Mouse (Mus musculus): Measurements from ENCODE around the gene Atxn1. TPM values are rescaled to one million over a fixed set of nuclear protein-coding genes. Genes with fewer than 3 reads are reported as not detected.

Gene Atxn1
- 16.7 and 19.8 TPM in 2 replicates for polyA plus RNA-seq (2012; rRNA removed)

DNA sequence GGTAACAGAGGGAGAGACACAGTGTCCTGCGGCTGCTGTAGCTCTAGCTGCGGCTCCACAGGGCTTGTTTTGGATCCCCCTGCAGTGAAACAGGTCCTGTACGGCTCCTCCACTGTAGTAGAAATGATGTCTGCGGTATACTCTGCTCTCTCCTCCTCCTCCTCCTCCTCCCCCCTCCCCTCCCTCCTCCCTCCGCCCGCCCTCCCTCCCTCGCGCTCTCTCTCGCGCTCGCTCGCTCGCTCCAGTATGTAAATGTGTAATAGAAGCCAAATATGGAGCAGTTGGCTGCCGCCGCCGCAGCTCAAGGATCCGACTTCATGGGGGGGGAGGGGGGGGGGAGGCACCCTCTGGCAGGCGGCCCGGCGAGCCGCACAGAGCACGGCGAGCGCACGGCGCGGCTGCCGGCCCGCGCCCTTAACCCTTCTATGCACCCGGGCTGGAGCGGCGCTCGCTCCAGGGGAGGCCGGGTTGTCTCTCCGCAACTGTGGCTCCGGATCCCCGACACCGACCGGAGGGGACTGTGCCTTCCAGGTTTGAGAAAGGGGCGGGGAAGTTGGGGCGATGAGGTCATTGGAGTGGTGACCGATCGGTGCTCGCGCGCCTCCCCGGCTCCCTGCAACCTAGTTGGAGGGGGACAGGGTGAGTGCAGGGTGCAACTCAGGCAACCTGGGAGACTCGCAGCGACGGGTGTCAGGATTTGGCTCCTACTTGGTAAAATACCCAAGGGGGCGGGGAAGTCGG is at the start of gene Atxn1:
Atxn1 (minus strand) TSS at position 156 of the 741 bp plus-strand sequence.
- WGBS = under 1% methylated on average over 44 of the region's 53 CpGs
- H3K4me1 ChIP-seq (ENCODE audit: control insufficient read depth, insufficient read depth, low read length) = peaks cover 8% of the 10 kb centered on the region
- TF ChIP-seq POLR2A (IDR thresholded peaks at IDR 0.05; ENCODE audit: borderline replicate concordance, extremely low read depth, low read depth, low read length) = peak; percentile 56; the same call in 1 of the 2 replicates
- TF ChIP-seq CTCF (IDR thresholded peaks at IDR 0.05; ENCODE audit: insufficient read depth, low read length) = no peak
- H3K4me3 ChIP-seq (replicated peaks; ENCODE audit: extremely low read depth, low read depth, low read length) = peak within 1 kb of the TSS; percentile 83
- peak; percentile 82 for DNase-seq

DNA sequence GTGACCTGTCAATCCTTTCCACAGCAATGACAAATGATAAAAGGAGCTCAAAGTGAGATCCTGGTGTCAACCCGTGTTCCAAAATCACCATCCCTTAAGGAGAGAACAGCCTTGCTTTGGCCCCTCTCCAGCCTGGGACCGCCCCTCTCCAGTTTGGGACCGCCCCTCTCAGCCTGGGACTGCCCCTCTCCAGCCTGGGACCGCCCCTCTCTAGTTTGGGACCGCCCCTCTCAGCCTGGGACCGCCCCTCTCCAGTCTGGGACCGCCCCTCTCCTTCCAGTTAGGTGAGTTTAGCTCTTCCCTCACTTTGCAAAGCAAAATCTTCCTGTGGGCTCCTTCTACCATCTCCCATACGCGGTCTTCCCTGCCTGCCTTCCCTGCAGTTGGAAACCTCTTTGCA is 46.4 kb upstream of the Atxn1 start:
- 39% methylated on average over 9 of the region's 9 CpGs for WGBS
- TF ChIP-seq CTCF (IDR thresholded peaks at IDR 0.05; ENCODE audit: insufficient read depth, low read length) = no peak
- TF ChIP-seq POLR2A (IDR thresholded peaks at IDR 0.05; ENCODE audit: borderline replicate concordance, extremely low read depth, low read depth, low read length) = no peak
- H3K4me3 ChIP-seq (replicated peaks; ENCODE audit: extremely low read depth, low read depth, low read length) = no peak overlapping the region
- DNase-seq = no peak
- H3K4me1 ChIP-seq (ENCODE audit: control insufficient read depth, insufficient read depth, low read length) = no peaks in the 10 kb centered on the region

DNA sequence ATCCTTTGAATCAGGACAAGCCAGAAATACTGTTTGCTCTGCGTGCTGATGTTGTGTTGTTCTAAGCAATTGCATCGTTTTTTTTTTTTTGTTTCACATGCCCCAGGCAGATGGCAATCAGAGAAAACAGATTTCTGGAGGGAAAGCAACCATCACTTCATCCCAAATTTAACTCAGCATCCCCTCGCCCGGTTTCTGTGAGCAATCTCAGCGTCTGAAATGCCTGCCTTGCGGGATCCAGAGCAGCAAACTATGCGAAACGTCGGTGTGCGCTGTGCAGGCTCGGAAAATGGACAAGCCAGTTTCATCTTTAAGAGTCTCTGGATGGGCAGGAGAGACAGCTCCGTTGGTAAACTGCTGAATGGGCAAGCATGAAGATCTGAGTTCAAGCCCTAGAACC is 45.3 kb upstream of the Atxn1 start:
- TF ChIP-seq CTCF (IDR thresholded peaks at IDR 0.05; ENCODE audit: insufficient read depth, low read length) (no peak), POLR2A (IDR thresholded peaks at IDR 0.05; ENCODE audit: borderline replicate concordance, extremely low read depth, low read depth, low read length) (no peak)
- Histone ChIP-seq H3K4me1 (ENCODE audit: control insufficient read depth, insufficient read depth, low read length) (no peaks in the 10 kb centered on the region), H3K4me3 (replicated peaks; ENCODE audit: extremely low read depth, low read depth, low read length) (no peak overlapping the region)
- 79% methylated on average over 12 of the region's 12 CpGs for WGBS
- no peak for DNase-seq

DNA sequence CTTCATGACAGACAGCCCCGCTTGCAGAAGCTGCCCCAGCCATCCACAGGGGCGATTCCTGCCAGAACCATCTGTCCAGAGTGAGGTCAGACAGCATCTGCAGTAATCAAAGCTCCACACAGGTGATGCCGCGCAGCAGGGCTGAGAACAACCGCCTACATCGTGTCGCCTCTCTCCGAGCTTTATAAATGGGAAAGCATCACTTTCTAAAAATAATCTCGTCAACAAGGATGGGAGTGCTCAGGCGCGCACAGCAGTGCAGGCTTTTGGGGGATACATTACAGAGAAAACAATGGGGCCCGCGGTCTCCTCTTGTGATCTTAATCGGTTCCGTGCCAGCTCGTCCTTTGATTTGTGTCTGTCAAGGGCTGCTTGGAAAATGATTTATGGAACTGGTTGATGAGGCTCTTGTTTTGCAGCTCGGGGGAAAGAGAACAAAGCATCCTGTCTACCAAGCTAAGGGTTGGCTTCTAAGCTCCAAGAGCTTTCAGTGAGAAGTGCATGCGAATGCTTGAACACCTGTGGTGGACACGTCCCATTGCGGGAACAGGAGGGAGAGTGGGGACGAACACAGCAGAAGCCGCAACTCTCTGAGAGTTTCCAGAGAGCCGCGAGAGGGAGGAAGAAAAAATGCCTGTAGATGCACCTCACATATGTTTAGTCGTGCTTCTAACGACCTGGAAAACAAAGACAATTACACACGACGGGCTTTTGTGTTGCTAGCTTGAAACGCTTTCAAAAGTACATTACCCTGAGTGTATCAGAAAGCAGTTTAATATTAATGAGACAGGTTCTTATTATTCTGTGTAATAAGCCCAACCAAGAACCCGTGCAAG is 44.2 kb upstream of the Atxn1 start:
- no peak for TF ChIP-seq CTCF (IDR thresholded peaks at IDR 0.05; ENCODE audit: insufficient read depth, low read length)
- no peak for TF ChIP-seq POLR2A (IDR thresholded peaks at IDR 0.05; ENCODE audit: borderline replicate concordance, extremely low read depth, low read depth, low read length)
- Histone ChIP-seq H3K4me1 (ENCODE audit: control insufficient read depth, insufficient read depth, low read length) (no peaks in the 10 kb centered on the region), H3K4me3 (replicated peaks; ENCODE audit: extremely low read depth, low read depth, low read length) (no peak overlapping the region)
- DNase-seq = no peak
- 20% methylated on average over 30 of the region's 30 CpGs for WGBS

DNA sequence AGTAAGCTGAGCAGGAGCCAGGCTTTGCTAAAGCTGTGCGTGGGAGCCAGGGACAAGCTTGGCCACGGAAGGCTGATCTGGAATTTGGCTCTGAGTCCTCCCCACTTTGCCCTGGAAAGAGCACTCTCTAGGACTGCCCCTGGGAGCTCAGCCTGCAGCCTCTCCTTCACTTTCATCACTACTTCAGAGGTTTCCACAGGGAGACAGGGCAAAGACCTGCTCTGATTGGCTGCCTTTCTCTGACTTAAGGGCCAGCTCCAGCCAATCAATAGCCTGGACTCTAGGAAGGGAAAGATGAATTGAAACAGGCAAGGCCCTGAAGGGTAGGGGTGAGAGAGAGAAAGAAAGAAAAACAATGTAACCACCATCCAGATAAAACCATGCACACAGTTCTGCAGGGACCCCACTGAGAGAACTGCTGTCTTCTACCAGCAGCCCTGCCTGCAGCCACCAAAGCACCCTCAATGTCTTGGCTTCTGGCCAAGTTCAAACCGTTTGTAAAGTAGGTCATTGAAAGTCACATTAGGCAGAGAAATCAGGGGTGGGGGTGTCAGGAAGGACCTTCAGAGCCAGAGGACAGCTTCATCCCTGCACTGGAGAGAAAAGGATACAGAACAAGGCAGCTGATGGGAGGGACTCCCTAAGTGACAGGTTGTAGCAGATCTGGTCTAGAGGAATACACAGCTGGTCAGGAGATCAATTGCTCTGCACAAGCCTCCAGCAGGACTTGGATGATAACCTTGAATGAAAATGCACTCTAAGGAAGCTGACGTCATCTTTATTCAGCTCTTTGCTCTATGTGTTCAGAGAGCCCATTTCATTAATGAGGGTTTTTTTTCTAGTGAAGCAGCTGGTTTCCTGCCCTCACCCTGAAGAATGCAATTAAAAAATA is 41.6 kb upstream of the Atxn1 start:
- DNase-seq = no peak
- WGBS = 18% methylated on average over 4 of the region's 4 CpGs

DNA sequence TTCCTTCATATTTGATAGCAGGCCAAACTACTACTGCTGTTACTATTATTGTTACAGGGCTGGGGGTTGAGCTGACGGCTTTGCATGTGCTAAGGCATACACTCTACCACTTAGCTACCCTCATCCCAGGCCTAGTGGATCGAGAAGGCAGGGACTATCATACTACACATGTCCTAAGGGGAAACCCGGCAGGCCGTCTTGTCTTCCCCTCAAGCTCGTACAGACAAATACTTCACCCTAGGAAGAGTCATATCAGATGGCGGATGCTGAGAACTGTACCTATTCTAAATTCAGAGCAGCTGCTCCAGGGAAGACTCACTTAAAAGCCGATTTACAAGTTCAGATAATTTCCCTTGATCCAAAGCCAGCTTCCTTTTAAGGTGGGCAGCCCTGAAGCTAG is 40.8 kb upstream of the Atxn1 start:
- DNase-seq = no peak
- no peaks in the 10 kb centered on the region for H3K4me1 ChIP-seq (ENCODE audit: control insufficient read depth, insufficient read depth, low read length)
- H3K4me3 ChIP-seq (replicated peaks; ENCODE audit: extremely low read depth, low read depth, low read length) = no peak overlapping the region
- WGBS = 55% methylated on average over 7 of the region's 7 CpGs
- TF ChIP-seq CTCF (IDR thresholded peaks at IDR 0.05; ENCODE audit: insufficient read depth, low read length) (no peak), POLR2A (IDR thresholded peaks at IDR 0.05; ENCODE audit: borderline replicate concordance, extremely low read depth, low read depth, low read length) (no peak)

More for the DNA sequence above, 41.6 kb upstream of the Atxn1 start:
- no peak for TF ChIP-seq POLR2A (IDR thresholded peaks at IDR 0.05; ENCODE audit: borderline replicate concordance, extremely low read depth, low read depth, low read length)
- Histone ChIP-seq H3K4me1 (ENCODE audit: control insufficient read depth, insufficient read depth, low read length) (no peaks in the 10 kb centered on the region), H3K4me3 (replicated peaks; ENCODE audit: extremely low read depth, low read depth, low read length) (no peak overlapping the region)

DNA sequence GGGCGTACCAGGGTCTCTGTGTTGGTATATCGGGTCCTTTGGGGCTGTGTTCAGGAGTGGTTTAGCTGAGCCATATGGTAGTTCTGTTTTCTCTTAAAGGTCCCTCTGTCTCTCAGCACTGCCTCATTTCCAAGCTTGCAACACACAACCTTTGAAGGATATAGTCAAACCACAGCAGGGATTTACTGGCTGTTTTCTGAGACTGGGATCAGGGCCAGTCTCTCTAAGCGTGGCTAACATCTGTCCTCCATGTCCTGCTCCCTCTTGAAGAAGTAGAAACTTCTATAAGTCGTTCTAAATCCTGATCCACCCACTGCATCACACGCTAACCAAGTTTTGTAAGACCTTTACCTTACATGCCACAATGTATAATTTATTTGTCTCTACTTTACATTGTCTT is 36.5 kb upstream of the Atxn1 start:
- no peak overlapping the region for H3K4me3 ChIP-seq (replicated peaks; ENCODE audit: extremely low read depth, low read depth, low read length)
- no peaks in the 10 kb centered on the region for H3K4me1 ChIP-seq (ENCODE audit: control insufficient read depth, insufficient read depth, low read length)
- 73% methylated on average over 5 of the region's 5 CpGs for WGBS
- TF ChIP-seq POLR2A (IDR thresholded peaks at IDR 0.05; ENCODE audit: borderline replicate concordance, extremely low read depth, low read depth, low read length) (no peak), CTCF (IDR thresholded peaks at IDR 0.05; ENCODE audit: insufficient read depth, low read length) (no peak)
- DNase-seq = no peak

DNA sequence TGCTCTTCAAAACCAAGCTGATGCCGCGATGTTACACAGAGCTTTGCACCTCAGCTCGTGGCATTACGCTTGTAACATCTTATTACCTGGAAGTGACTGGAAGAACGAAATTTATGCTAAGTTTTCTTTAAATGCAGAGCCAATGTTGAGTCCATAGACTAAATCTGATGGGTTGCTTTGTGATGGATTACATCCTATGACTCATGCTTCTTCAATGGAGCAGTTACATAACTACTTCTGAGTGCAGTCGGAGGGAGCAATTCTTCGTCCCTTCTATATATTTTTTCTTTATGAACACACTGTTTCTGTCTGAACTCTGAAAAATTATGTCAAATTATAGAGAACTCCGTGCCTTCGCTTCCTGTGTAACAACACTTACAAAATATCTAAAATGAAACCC is 28.1 kb upstream of the Atxn1 start:
- WGBS = 82% methylated on average over 9 of the region's 9 CpGs
- H3K4me3 ChIP-seq (replicated peaks; ENCODE audit: extremely low read depth, low read depth, low read length) = no peak overlapping the region
- no peak for TF ChIP-seq CTCF (IDR thresholded peaks at IDR 0.05; ENCODE audit: insufficient read depth, low read length)
- no peak for TF ChIP-seq POLR2A (IDR thresholded peaks at IDR 0.05; ENCODE audit: borderline replicate concordance, extremely low read depth, low read depth, low read length)
- H3K4me1 ChIP-seq (ENCODE audit: control insufficient read depth, insufficient read depth, low read length) = no peaks in the 10 kb centered on the region
- DNase-seq = no peak

DNA sequence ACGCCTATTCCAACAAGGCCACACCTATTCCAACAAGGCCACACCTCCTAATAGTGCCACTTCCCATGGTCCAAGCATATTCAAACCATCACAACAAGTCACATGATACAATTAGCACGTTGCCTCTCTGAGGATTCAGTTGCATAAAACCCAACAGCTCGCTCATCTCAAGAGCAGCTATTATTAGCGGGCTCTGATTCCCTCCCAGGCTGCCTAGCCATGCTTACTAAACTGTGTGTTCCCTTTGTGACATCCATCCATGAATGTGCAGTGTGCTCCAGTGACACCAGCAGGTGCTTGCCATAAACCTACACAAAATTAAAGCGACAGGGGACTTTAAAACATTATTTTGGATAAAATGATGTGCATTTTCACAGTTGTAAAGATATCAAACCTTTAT is 25.7 kb upstream of the Atxn1 start:
- WGBS = 71% methylated on average over 5 of the region's 5 CpGs
- Histone ChIP-seq H3K4me3 (replicated peaks; ENCODE audit: extremely low read depth, low read depth, low read length) (no peak overlapping the region), H3K4me1 (ENCODE audit: control insufficient read depth, insufficient read depth, low read length) (no peaks in the 10 kb centered on the region)
- no peak for DNase-seq
- TF ChIP-seq CTCF (IDR thresholded peaks at IDR 0.05; ENCODE audit: insufficient read depth, low read length) = no peak

Measured in lung, adult 2 months (tissue).